Mouse (Mus musculus) CH12.LX (cell line): ENCODE measurements around the gene Serpina9. TPM values are rescaled to one million over a fixed set of nuclear protein-coding genes. Genes with fewer than 3 reads are reported as not detected.

Experiments
- DNase-seq: peaks from one replicate; pipeline ENCODE4 v3.0.0-alpha.2; 2013; ENCODE audit errors: extremely low read depth
- H3K27ac ChIP-seq: 2 replicates; pipeline ENCODE4 v1.5.1; 2012; ENCODE audit warnings: low read depth, mild to moderate bottlenecking, control low read depth, moderate library complexity; ENCODE audit not compliant: insufficient read depth
- H3K27me3 ChIP-seq: replicated peaks from 2 replicates; pipeline ENCODE3; 2012; ENCODE audit warnings: inconsistent platforms
- H3K36me3 ChIP-seq, 2 experiments: replicated peaks in 1 of 2; 2 replicates each; pipeline versions ENCODE3 to v1.6.1; 2012; ENCODE audit warnings: inconsistent platforms in 1 of 2, low read length in 1 of 2, mild to moderate bottlenecking in 1 of 2, mixed read lengths in 1 of 2, moderate library complexity in 1 of 2; ENCODE audit not compliant: control insufficient read depth in 1 of 2, insufficient read depth in 1 of 2
- H3K4me1 ChIP-seq, 2 experiments: 2 replicates each; pipeline ENCODE4 v1.6.1; 2012; ENCODE audit warnings: inconsistent platforms in 1 of 2, moderate library complexity in 1 of 2; ENCODE audit not compliant: insufficient read depth in 2 of 2, control insufficient read depth in 1 of 2
- H3K4me2 ChIP-seq: 2 replicates; pipeline ENCODE4 v1.6.1; 2012; ENCODE audit warnings: low read depth, mild to moderate bottlenecking, control low read depth; ENCODE audit not compliant: poor library complexity, insufficient read depth, severe bottlenecking
- H3K4me3 ChIP-seq, 3 experiments: fragments of 150-350 bp in 1 of 3; sonication (generic) in 1 of 3; replicated peaks in 1 of 3; 2 replicates each; pipeline versions ENCODE3 to v1.5.1; 2011 to 2012; ENCODE audit warnings: low read depth in 2 of 3, low read length in 2 of 3, mild to moderate bottlenecking in 2 of 3, moderate library complexity in 2 of 3, control low read depth in 1 of 3, improper control_type of control experiment in 1 of 3, inconsistent platforms in 1 of 3, mixed read lengths in 1 of 3; ENCODE audit not compliant: poor library complexity in 1 of 3
- H3K79me2 ChIP-seq: replicated peaks from 2 replicates; pipeline ENCODE4 v1.6.1; 2012; ENCODE audit warnings: mild to moderate bottlenecking, moderate library complexity; ENCODE audit not compliant: control insufficient read depth, poor library complexity, insufficient read depth, severe bottlenecking; ENCODE audit errors: extremely low read depth
- H3K9ac ChIP-seq: 2 replicates; pipeline ENCODE4 v1.6.1; 2012; ENCODE audit warnings: low read depth, mild to moderate bottlenecking, control low read depth, moderate library complexity; ENCODE audit not compliant: insufficient read depth
- H3K9me3 ChIP-seq: replicated peaks from 2 replicates; pipeline ENCODE3; 2012; ENCODE audit warnings: low read length, inconsistent platforms, mixed read lengths
- BHLHE40 ChIP-seq: IDR thresholded peaks from 2 replicates; pipeline ENCODE4 v1.6.1; 2011; ENCODE audit warnings: mild to moderate bottlenecking, low read depth, low read length, improper control_type of control experiment
- CTCF ChIP-seq, 2 experiments: IDR thresholded peaks in 1 of 2; conservative IDR thresholded peaks in 1 of 2; 2 replicates each; pipeline ENCODE4 v1.5.1; 2011 to 2012; ENCODE audit warnings: low read depth in 2 of 2, low read length in 2 of 2, improper control_type of control experiment in 1 of 2, inconsistent platforms in 1 of 2, mild to moderate bottlenecking in 1 of 2, moderate library complexity in 1 of 2
- ETS1 ChIP-seq: conservative IDR thresholded peaks from 2 replicates; pipeline ENCODE4 v1.6.1; 2012; ENCODE audit warnings: low read depth, mild to moderate bottlenecking, inconsistent platforms, low read length, improper control_type of control experiment, moderate library complexity
- IRF4 ChIP-seq: IDR thresholded peaks from 2 replicates; pipeline ENCODE4 v1.6.1; 2014; ENCODE audit warnings: low read depth, mild to moderate bottlenecking, inconsistent platforms, low read length, improper control_type of control experiment
- JUND ChIP-seq: conservative IDR thresholded peaks from 2 replicates; pipeline ENCODE4 v1.6.1; 2011; ENCODE audit warnings: low read depth, low read length, improper control_type of control experiment
- MAFK ChIP-seq: IDR thresholded peaks from 2 replicates; pipeline ENCODE4 v1.6.1; 2011; ENCODE audit warnings: low read length, improper control_type of control experiment; ENCODE audit not compliant: insufficient replicate concordance
- MAX ChIP-seq: IDR thresholded peaks from 2 replicates; pipeline ENCODE4 v1.6.1; 2011; ENCODE audit warnings: low read length, improper control_type of control experiment
- MXI1 ChIP-seq: IDR thresholded peaks from 2 replicates; pipeline ENCODE4 v1.6.1; 2011; ENCODE audit warnings: mild to moderate bottlenecking, low read depth, low read length, improper control_type of control experiment
- MYC ChIP-seq: IDR thresholded peaks from 2 replicates; pipeline ENCODE4 v1.6.1; 2011; ENCODE audit warnings: low read depth, mild to moderate bottlenecking, improper control_type of control experiment, low read length
- NELFE ChIP-seq: IDR thresholded peaks from 2 replicates; pipeline ENCODE4 v1.6.1; 2011; ENCODE audit warnings: low read depth, low read length, improper control_type of control experiment
- NRF1 ChIP-seq: IDR thresholded peaks from 2 replicates; pipeline ENCODE4 v1.6.1; 2014; ENCODE audit warnings: low read depth, mild to moderate bottlenecking, inconsistent platforms, low read length, improper control_type of control experiment, moderate library complexity
- RAD21 ChIP-seq: IDR thresholded peaks from 2 replicates; pipeline ENCODE4 v1.6.1; 2011; ENCODE audit warnings: low read depth, mild to moderate bottlenecking, low read length, improper control_type of control experiment, moderate library complexity
- SMC3 ChIP-seq: IDR thresholded peaks from 2 replicates; pipeline ENCODE4 v1.6.1; 2011; ENCODE audit warnings: low read depth, low read length, improper control_type of control experiment
- USF2 ChIP-seq: conservative IDR thresholded peaks from 2 replicates; pipeline ENCODE4 v1.6.1; 2011; ENCODE audit warnings: low read depth, low read length, improper control_type of control experiment
- ZC3H11A ChIP-seq: IDR thresholded peaks from 2 replicates; pipeline ENCODE4 v1.6.1; 2012; ENCODE audit warnings: low read depth, mild to moderate bottlenecking, inconsistent platforms, low read length, improper control_type of control experiment
- ZMIZ1 ChIP-seq: IDR thresholded peaks from 2 replicates; pipeline ENCODE4 v1.6.1; 2012; ENCODE audit warnings: low read depth, mild to moderate bottlenecking, inconsistent platforms, low read length, improper control_type of control experiment
- dilution Hi-C: fragments of 300-500 bp; cut with MboI; formaldehyde crosslinking; loops from 2 replicates; pipeline ENCODE4 v1.14.3; 2020; ENCODE audit warnings: low sequenced_read_pairs; ENCODE audit not compliant: extremely low pct_unique_long_range_greater_than_20kb, extremely low pct_ligation_motif_present
- in situ Hi-C: fragments of 300-500 bp; cut with MboI; formaldehyde crosslinking; loops from 3 replicates; pipeline ENCODE4 v1.14.3; 2019; ENCODE audit warnings: low sequenced_read_pairs, low pct_ligation_motif_present, low pct_unique_long_range_greater_than_20kb, mixed read lengths
- polyA plus RNA-seq: library from polyadenylated mRNA; unstranded; fragments of >175 nt; gene quantifications from 2 replicates; pipeline ENCODE4 v1.2.1, GENCODE M21; 2012; ENCODE audit warnings: low read depth; ENCODE audit not compliant: insufficient read length
- total RNA-seq, 2 experiments: library from RNA; depleted of rRNA; stranded (reverse); fragments of 300-350 nt in 1 of 2; fragments of >200 nt in 1 of 2; gene quantifications; 2 replicates each; pipeline ENCODE4 v1.2.3; 2012 to 2014

Gene Serpina9
- total and polyA plus RNA-seq, 3 experiments = 0.08 to 0.36 (median 0.23) TPM

- no peak overlapping the region for H3K4me3 ChIP-seq
- no peak overlapping the region for H3K27ac ChIP-seq
- dilution Hi-C loops = no loop called here
- in situ Hi-C loops = loop anchor here (5.0 kb wide), 1 partner anchor 36 kb away; no protein-coding TSS in a partner anchor
- no peak for DNase-seq
- H3K4me1 ChIP-seq = peaks cover 2 to 34% of the 10 kb centered on the region in 2 experiments; a peak in 3 of 4 replicates
- no peaks in the 10 kb centered on the region for H3K9me3 ChIP-seq
- TF ChIP-seq RAD21 (no peak), MXI1 (no peak)
- no peak overlapping the region for H3K9ac ChIP-seq
- H3K4me2 ChIP-seq = no peak overlapping the region
- H3K36me3 ChIP-seq = no peaks in the 10 kb centered on the region
- no peaks in the 10 kb centered on the region for H3K27me3 ChIP-seq
- no peaks in the 10 kb centered on the region for H3K79me2 ChIP-seq
Observed at GRCm38 (mm10) chr12:104033752-104034151, 20.2 kb upstream of the Serpina9 start.

DNA sequence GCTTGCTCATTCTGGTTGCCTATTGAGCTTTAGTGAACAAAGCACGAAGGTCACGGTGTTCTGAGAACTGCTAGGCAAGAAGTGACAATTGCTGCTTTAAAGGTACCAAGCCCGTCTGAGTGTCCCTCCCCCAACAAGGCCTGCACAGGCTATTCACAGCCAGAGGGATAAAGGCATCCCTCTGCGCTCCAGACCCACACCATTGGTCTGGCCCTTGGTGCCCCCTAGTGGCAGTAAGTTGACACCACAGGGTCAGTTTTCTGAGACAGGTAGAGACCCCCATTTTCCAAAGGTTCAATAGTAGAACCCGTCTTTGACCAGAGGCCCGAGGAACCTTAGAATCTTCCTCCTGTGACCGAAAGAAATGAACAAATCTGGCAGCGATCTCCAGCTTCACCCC is 16.4 kb upstream of the Serpina9 start:
- Histone ChIP-seq H3K27me3 (no peaks in the 10 kb centered on the region), H3K9ac (no peak overlapping the region), H3K4me2 (no peak overlapping the region), H3K9me3 (no peaks in the 10 kb centered on the region), H3K27ac (no peak overlapping the region), H3K36me3 (no peaks in the 10 kb centered on the region), H3K79me2 (no peaks in the 10 kb centered on the region), H3K4me3 (no peak overlapping the region), H3K4me1 (peaks cover 2 to 25% of the 10 kb centered on the region in 2 experiments; a peak in 3 of 4 replicates)
- in situ Hi-C loops = loop anchor here (5.0 kb wide), 1 partner anchor 33 kb away; no protein-coding TSS in a partner anchor
- peak; percentile 46 for DNase-seq
- dilution Hi-C loops = no loop called here
- peak; percentile 26; the same call in 1 of the 2 replicates for TF ChIP-seq NELFE
- TF ChIP-seq ZMIZ1 = no peak
- TF ChIP-seq IRF4 = peak; percentile 14; the same call in 1 of the 2 replicates
- 0 out of 2 replicates have a peak, but pooled peaks have one; percentile 17 for TF ChIP-seq BHLHE40
- TF ChIP-seq MYC = no peak
- TF ChIP-seq MAFK = 0 out of 2 replicates have a peak, but pooled peaks have one; percentile 11
- peak; percentile 73 to 85 for TF ChIP-seq CTCF (conservative IDR thresholded peaks at IDR 0.05 in 1 of 2, IDR thresholded peaks at IDR 0.05 in 1 of 2; ENCODE audit: low read depth in 2 of 2, low read length in 2 of 2)
- no peak for TF ChIP-seq USF2
- peak; percentile 74 for TF ChIP-seq RAD21
- TF ChIP-seq ZC3H11A = peak; percentile 54
- TF ChIP-seq NRF1 = no peak
- peak; percentile 80 for TF ChIP-seq SMC3
- 0 out of 2 replicates have a peak, but pooled peaks have one; percentile 11 for TF ChIP-seq JUND

- in situ Hi-C loops (no loop called here), dilution Hi-C loops (no loop called here)
- Histone ChIP-seq H3K4me2 (0 out of 2 replicates have a peak overlapping the region, but pooled peaks have one; percentile 3), H3K9me3 (peaks cover 3% of the 10 kb centered on the region), H3K4me1 (peaks cover 13 to 31% of the 10 kb centered on the region in 2 experiments), H3K36me3 (no peaks in the 10 kb centered on the region), H3K9ac (no peak overlapping the region), H3K27ac (no peak overlapping the region), H3K79me2 (no peaks in the 10 kb centered on the region), H3K4me3 (no peak overlapping the region), H3K27me3 (no peaks in the 10 kb centered on the region)
- TF ChIP-seq ETS1 (peak; percentile 22), MAX (no peak)
- peak; percentile 66 for DNase-seq
Observed at GRCm38 (mm10) chr12:104015280-104015679, 1.7 kb upstream of the Serpina9 start.
